Mouse (Mus musculus): ENCODE measurements around the gene Snrpf. TPM values are rescaled to one million over a fixed set of nuclear protein-coding genes. Genes with fewer than 3 reads are reported as not detected.

The Snrpf gene
- total RNA-seq, 2 experiments from 2014 or later, result 8.0 to 8.7 TPM

Other genes with a start within 250 kb of the Snrpf start
- gene Lta4h, start 136.3 kb downstream of the Snrpf start, total RNA-seq (2021), result 10 to 100 TPM; 18.3 to 26.9 TPM
- under 1 TPM; 0.21 to 0.33 TPM for gene Hal, start 100.9 kb downstream of the Snrpf start, total RNA-seq (2021)
- gene Amdhd1, start 49.7 kb downstream of the Snrpf start, total RNA-seq (2021), result not detected
- not detected for gene Ccdc38, start 49.1 kb downstream of the Snrpf start, total RNA-seq (2021)
- gene Ntn4, start 51.0 kb upstream of the Snrpf start, total RNA-seq (2021), result 1 to 10 TPM; 8.1 to 8.9 TPM
- gene Usp44, start 241.8 kb upstream of the Snrpf start, total RNA-seq (2021), result under 1 TPM; 0.46 to 0.49 TPM